Mouse (Mus musculus): ENCODE data around the gene Slc10a3. TPM values are rescaled to one million over a fixed set of nuclear protein-coding genes. Genes with fewer than 3 reads are reported as not detected.

The Slc10a3 gene
- 10 to 100 TPM; 19.6 to 23.9 TPM for total RNA-seq (2023)

DNA sequence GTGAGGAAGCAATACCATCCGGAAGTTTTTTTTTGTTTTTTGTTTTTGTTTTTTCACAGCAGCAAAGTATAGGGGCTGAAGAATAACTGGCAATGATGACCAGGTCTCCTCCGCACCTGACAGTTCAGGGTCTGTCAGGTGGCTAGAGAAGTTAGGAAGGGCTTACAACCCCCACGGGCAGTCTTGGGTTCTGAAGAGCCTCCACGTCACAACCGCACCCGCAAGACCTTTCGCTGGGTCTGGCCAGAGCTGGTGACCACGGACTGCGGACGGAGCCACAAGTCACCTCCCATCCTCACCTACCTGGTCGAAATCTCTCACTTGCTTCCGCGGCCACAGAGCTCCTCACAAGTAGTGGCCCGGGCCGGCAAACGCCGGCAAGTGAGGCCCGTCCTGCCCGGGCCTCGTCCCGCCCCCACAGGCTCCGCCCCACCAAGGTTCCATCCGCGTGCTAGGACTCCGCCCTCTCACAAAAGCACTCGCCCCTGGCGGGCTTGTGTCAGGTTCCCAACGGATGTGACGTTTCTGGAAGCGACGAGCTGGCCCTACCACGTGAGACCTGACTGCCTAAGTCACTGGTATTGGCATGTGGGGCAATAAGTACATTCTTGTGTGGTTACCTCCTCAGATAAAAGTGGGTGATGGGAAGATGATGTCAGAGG, at the start of gene Slc10a3, which contains the start of gene Ubl4a:
Gene Slc10a3, minus strand, starts transcription at position 462 of the 662 bp plus-strand sequence.
Gene Ubl4a, minus strand, starts transcription at position 331 of the 662 bp plus-strand sequence.

DNA sequence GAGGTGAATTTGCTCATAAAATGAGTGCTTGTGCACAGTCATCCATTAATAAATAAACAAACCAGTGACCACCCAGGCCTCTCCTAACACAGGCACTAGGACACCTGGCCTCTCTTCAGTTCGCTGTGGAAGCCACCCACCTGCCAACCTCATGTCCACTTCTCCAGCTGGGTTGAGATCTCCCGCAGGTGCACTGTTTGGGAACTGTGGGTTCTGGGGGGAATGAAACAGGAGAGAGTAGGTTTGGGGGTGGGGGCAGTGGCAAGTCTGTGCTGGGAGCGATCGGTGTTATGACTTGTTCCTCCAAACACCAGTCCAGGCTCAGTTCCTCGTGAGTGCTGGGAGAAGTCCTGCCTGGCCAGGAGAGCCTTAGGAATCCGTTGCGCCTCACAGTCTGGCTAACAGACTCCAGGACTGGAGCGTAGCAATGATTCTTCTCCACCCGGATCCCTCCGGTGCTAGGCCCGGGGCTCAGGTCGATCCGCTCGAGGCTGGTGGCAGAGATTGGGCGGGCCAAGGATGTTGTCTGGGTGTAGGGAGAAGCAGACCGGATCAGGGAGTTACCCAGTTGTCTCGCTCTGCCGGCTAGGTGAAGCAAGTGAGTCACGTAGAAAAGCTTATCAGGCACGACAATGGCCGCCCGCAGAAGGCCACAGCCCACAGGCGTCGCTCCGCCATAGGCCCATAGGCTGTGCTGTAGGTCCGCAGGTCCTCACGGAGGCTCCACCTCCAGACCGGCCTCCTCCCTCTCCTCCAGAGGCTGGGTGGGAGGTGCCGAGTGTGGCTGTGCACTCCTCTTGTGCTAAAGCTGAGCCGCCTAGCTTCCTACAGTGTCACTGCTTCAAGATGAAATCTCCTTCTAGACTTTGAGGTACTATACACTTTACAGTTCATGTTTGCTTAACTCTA, 19.6 kb upstream of the Slc10a3 start, which contains the start of the genes Fam3a and Ikbkg:
Gene Fam3a, minus strand, starts transcription at position 738 of the 909 bp plus-strand sequence.
Gene Ikbkg, plus strand, starts transcription at position 756 of the 909 bp plus-strand sequence.

DNA sequence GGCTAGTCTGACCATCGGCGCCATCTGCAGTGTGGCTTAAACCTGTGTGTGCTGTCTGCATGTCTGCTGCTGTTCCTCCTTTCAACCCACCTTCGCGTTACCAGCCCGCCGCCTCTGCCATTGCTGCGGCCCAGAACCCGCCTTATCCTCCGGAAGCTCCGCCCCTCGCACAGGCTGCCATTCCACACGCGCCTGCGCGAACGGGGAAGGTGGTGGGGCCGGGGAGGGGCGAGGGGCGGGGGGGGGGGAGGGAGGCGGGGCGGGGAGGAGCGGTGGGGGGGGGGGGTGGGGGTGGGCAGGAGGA, 19.7 kb downstream of the Slc10a3 start, which contains the start of gene Lage3:
Gene Lage3, minus strand, starts transcription at position 152 of the 304 bp plus-strand sequence.

DNA sequence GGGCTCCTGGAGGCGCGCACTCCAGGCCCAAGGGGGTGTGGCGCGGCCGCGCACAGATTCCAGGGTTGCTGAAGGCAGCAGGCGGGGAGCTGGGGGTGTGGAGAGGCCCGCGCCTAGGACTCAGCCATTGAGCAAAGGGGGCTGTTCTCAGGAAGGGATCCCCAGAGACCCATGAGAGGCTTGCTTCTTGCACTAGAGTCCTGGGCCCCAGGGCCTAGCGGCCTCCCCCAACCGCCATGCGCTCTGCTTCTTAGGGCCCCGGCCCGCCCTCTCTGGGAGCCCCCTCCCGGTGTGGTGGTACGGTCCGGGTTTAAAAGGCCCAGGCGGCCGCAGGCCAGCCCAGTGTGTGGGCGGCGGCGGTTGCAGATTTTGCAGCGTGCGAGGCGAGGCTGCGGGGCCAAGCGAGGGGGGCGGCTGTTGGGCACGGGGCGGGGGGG, 44.4 kb downstream of the Slc10a3 start, which contains the start of gene Plxna3:
Gene Plxna3, plus strand, starts transcription at position 342 of the 437 bp plus-strand sequence.

Other genes starting within 250 kb of the Slc10a3 start
- gene Opn1mw, start 245.9 kb downstream of the Slc10a3 start, total RNA-seq (2023): not detected
- gene Mecp2, start 238.0 kb downstream of the Slc10a3 start, total RNA-seq (2023): 10 to 100 TPM; 42.6 to 44.5 TPM
- gene Tex28, start 205.5 kb downstream of the Slc10a3 start, total RNA-seq (2023): not detected
- gene Tktl1, start 196.1 kb downstream of the Slc10a3 start, total RNA-seq (2023): not detected
- gene Flna, start 123.5 kb downstream of the Slc10a3 start, total RNA-seq (2023): 1,000 to 10,000 TPM; 1,568 to 1,591 TPM
- 10 to 100 TPM; 74.3 to 79.1 TPM for gene Emd, start 118.7 kb downstream of the Slc10a3 start, total RNA-seq (2023)
- gene Rpl10, start 102.5 kb downstream of the Slc10a3 start, total RNA-seq (2023): 100 to 1,000 TPM; 714 to 836 TPM
- gene Taz, start 91.4 kb downstream of the Slc10a3 start, total RNA-seq (2023): 10 to 100 TPM; 62.3 to 73.3 TPM
- 100 to 1,000 TPM in 1 of 2 experiments, 10 to 100 TPM in 1; 98.3 to 103 TPM for gene Dnase1l1, start 91.0 kb downstream of the Slc10a3 start, total RNA-seq (2023)
- 100 to 1,000 TPM; 263 to 299 TPM for gene Atp6ap1, start 76.3 kb downstream of the Slc10a3 start, total RNA-seq (2023)
- gene Gdi1, start 68.4 kb downstream of the Slc10a3 start, total RNA-seq (2023): 100 to 1,000 TPM; 208 to 227 TPM
- gene Fam50a, start 60.3 kb downstream of the Slc10a3 start, total RNA-seq (2023): 10 to 100 TPM; 71.4 to 76.9 TPM
- gene Plxna3, start 44.3 kb downstream of the Slc10a3 start, total RNA-seq (2023): 1 to 10 TPM; 1.4 to 4.5 TPM
- gene Lage3, start 19.7 kb downstream of the Slc10a3 start, total RNA-seq (2023): 10 to 100 TPM; 18.3 to 21.8 TPM
- 10 to 100 TPM; 22.9 to 25.5 TPM for gene Ubl4a, start 131 bp downstream of the Slc10a3 start, total RNA-seq (2023)
- gene Fam3a, start 19.9 kb upstream of the Slc10a3 start, total RNA-seq (2023): 10 to 100 TPM; 16.6 to 20.0 TPM
- gene Ikbkg, start 19.9 kb upstream of the Slc10a3 start, total RNA-seq (2023): 10 to 100 TPM; 30.0 to 30.5 TPM
- 100 to 1,000 TPM; 195 to 224 TPM for gene G6pdx, start 55.8 kb upstream of the Slc10a3 start, total RNA-seq (2023)
- not detected for gene Gm6880, start 108.0 kb upstream of the Slc10a3 start, total RNA-seq (2023)
- not detected for gene Olfr1326-ps1, start 201.5 kb upstream of the Slc10a3 start, total RNA-seq (2023)
- not detected for gene Olfr1325, start 219.3 kb upstream of the Slc10a3 start, total RNA-seq (2023)